Mouse (Mus musculus) midbrain, embryonic 12.5 days (tissue): ENCODE data around the gene Rom1. TPM values are rescaled to one million over a fixed set of nuclear protein-coding genes. Genes with fewer than 3 reads are reported as not detected.
"Not testable (repeated sequence)": the region's sequence is repeated elsewhere in the genome, so short reads cannot be mapped to it uniquely, and the experiment has no call there.

Experiments
- ATAC-seq: fragments of 200-750 bp; cut with Nextera tagmentation; 2 replicates; pipeline ENCODE4 v1.8.0; 2017; ENCODE audit warnings: low read depth, moderate TSS enrichment, moderate library complexity; ENCODE audit not compliant: low FRiP score
- H3K27ac ChIP-seq: fragments of 300-500 bp; sonication (generic); replicated peaks from 2 replicates; pipeline ENCODE4 v1.5.1; 2016; ENCODE audit warnings: mild to moderate bottlenecking
- H3K27me3 ChIP-seq: fragments of 300-500 bp; sonication (generic); 2 replicates; pipeline ENCODE4 v1.6.1; 2016; ENCODE audit warnings: mild to moderate bottlenecking
- H3K36me3 ChIP-seq: fragments of 300-500 bp; sonication (generic); 2 replicates; pipeline ENCODE4 v1.6.1; 2016
- H3K4me1 ChIP-seq: fragments of 300-500 bp; sonication (generic); 2 replicates; pipeline ENCODE4 v1.6.1; 2016
- H3K4me2 ChIP-seq: fragments of 300-500 bp; sonication (generic); replicated peaks from 2 replicates; pipeline ENCODE4 v1.6.1; 2016; ENCODE audit warnings: mild to moderate bottlenecking, moderate library complexity
- H3K4me3 ChIP-seq: fragments of 300-500 bp; sonication (generic); 2 replicates; pipeline ENCODE4 v1.5.1; 2016; ENCODE audit warnings: mild to moderate bottlenecking
- H3K9ac ChIP-seq: fragments of 300-500 bp; sonication (generic); replicated peaks from 2 replicates; pipeline ENCODE4 v1.6.1; 2016; ENCODE audit warnings: mild to moderate bottlenecking, moderate library complexity
- H3K9me3 ChIP-seq: fragments of 300-500 bp; sonication (generic); 2 replicates; pipeline ENCODE4 v1.6.1; 2016; ENCODE audit warnings: mild to moderate bottlenecking
- WGBS: fragments of 180-500 bp; shearing (Covaris S2); methylation state at CpG from one replicate; pipeline ENCODE4 v1.1.7; 2016; 5-methylcytosine and 5-hydroxymethylcytosine counted together
- polyA plus RNA-seq: library from polyadenylated mRNA; unstranded; fragments of >200 nt; fragmentation: Nextera tagmentation; extraction: Ambion mirVana; gene quantifications from 2 replicates; pipeline ENCODE4 v1.2.1, GENCODE M21; 2016

The Rom1 gene
- 2.1 and 2.2 TPM in 2 replicates for polyA plus RNA-seq

DNA sequence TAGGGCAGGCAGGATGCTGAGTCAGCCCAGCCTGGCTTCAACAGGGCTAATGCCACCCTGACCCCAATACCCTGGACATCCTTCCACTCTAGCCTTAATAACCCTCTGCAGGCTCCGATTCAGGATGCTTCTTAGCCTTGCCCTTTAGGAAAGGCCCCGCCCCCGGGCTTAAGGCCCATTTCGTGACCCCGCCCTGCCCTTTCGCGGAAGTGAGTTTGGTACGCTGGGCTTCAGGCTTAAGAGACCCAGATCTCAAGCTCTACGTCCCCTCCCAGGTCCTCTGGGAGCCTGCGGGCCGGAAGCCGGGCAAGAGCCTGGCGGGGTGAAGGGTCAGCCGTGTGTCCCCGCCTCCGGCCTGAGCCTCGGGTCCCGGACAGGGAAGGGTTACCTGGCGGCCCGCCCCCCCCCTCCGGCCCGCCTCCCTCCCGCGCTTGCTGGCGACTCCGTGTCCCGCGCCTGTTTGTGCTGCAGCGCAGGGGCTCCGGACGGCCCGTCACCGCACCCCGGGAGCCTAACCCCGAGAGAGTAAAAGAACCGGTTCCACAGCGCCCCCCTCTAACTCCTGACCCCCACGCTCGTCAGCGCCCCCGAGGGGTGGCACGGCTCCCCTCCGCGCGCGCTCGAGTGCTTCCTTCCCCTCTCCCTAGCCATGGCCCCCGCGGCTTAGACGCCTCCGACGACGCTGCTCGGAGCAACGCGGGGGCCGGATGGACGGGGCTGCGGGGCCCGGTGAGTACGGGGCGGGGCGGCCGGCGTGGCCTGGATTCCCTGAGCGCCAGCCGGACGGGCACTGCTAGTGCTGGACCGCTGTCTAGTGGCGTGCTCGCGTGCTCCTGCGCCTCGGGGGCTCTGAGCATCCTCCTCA lies at the start of gene Rom1, which contains the start of gene Eml3:
TSS of gene Rom1 (minus strand) at position 133 of the 865 bp plus-strand sequence.
TSS of gene Eml3 (plus strand) at position 329 of the 865 bp plus-strand sequence.
- H3K27ac ChIP-seq, result peak within 1 kb of the TSS; percentile 46
- H3K9me3 ChIP-seq, result no peaks in the 10 kb centered on the region
- peak within 1 kb of the TSS; percentile 57 for H3K4me3 ChIP-seq
- peak within 1 kb of the TSS; percentile 77 for H3K4me2 ChIP-seq
- H3K27me3 ChIP-seq, result peaks cover 16% of the 10 kb centered on the region
- H3K9ac ChIP-seq, result peak within 1 kb of the TSS; percentile 71
- peaks cover 37% of the 10 kb centered on the region for H3K36me3 ChIP-seq
- H3K4me1 ChIP-seq, result peaks cover 19% of the 10 kb centered on the region
- under 1% methylated on average over 73 of the region's 74 CpGs for WGBS
- ATAC-seq, result peak; percentile 73

- 0 out of 2 replicates have a peak, but pooled peaks cover 3% of the 10 kb centered on the region for H3K4me1 ChIP-seq
- H3K9me3 ChIP-seq, result no peaks in the 10 kb centered on the region
- H3K9ac ChIP-seq, result no peak overlapping the region
- no peak overlapping the region for H3K4me3 ChIP-seq
- H3K27ac ChIP-seq, result no peak overlapping the region
- peak; percentile 67; the same call in 1 of the 2 replicates for ATAC-seq
- peaks cover 90% of the 10 kb centered on the region for H3K36me3 ChIP-seq
- no peak overlapping the region for H3K4me2 ChIP-seq
- WGBS, result 52% methylated on average over 3 of the region's 3 CpGs
- no peaks in the 10 kb centered on the region for H3K27me3 ChIP-seq
Observed at GRCm38 (mm10) chr19:8976535-8976934, 47.4 kb upstream of the Rom1 start.

- 97% methylated on average over 2 of the region's 2 CpGs for WGBS
- Histone ChIP-seq H3K4me3 (no peak overlapping the region), H3K4me1 (no peaks in the 10 kb centered on the region), H3K36me3 (peaks cover 97% of the 10 kb centered on the region), H3K9ac (no peak overlapping the region), H3K27ac (no peak overlapping the region), H3K4me2 (no peak overlapping the region), H3K9me3 (no peaks in the 10 kb centered on the region), H3K27me3 (no peaks in the 10 kb centered on the region)
- ATAC-seq, result no peak
Observed at GRCm38 (mm10) chr19:8975491-8975890, 46.3 kb upstream of the Rom1 start.

DNA sequence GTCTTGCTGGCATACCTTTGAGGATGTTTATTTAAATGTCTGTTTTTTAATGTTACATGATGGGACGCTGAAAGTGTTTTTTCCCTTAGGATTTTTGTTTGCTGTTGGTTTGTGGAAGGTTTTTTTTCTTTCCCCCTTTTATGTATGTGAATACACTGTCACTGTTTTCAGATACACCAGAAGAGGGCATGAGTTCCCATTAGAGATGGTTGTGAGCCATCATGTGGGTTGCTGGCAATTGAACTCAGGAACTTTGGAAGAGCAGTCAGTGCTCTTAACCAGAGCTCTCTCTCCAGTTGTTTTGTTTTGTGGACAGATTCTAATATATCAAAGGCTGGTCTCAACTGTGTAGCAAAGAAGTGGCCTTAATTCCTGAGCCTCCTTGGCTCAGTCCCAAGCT lies 45.5 kb upstream of the Rom1 start:
- H3K4me2 ChIP-seq, result no peak overlapping the region
- H3K4me1 ChIP-seq, result no peaks in the 10 kb centered on the region
- H3K9me3 ChIP-seq, result no peaks in the 10 kb centered on the region
- no peak overlapping the region for H3K9ac ChIP-seq
- no peak overlapping the region for H3K4me3 ChIP-seq
- no peak overlapping the region for H3K27ac ChIP-seq
- ATAC-seq, result no peak
- no peaks in the 10 kb centered on the region for H3K27me3 ChIP-seq
- 96% methylated on average over 1 of the region's 1 CpGs for WGBS
- H3K36me3 ChIP-seq, result peaks cover 98% of the 10 kb centered on the region

DNA sequence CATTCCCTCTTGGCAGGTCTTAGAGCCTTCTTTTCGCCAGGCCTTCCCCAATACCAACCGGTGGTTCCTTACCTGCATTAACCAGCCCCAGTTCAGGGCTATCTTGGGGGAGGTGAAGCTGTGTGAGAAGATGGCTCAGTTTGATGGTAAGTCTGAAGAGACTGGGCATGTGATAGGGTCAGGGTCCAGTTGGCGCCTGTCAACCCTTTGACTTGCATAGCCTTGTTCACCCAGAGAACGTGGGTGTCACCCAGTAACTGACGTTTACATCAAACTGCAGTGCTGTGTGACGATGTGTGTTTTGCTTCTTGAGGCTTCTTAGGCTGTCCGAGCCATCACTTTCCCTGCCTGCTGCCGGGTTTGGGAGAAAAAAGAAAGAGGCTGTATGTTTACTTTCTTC lies 43.3 kb upstream of the Rom1 start:
- WGBS, result 88% methylated on average over 8 of the region's 8 CpGs
- ATAC-seq, H3K9ac ChIP-seq, H3K27me3 ChIP-seq, H3K4me3 ChIP-seq, H3K4me2 ChIP-seq, H3K27ac ChIP-seq, H3K9me3 ChIP-seq: not testable (repeated sequence)
- Histone ChIP-seq H3K36me3 (peaks cover 90% of the 10 kb centered on the region), H3K4me1 (peaks cover 14% of the 10 kb centered on the region)

GRCm38 (mm10) chr19:8967893-8968292 lies 38.7 kb upstream of the Rom1 start:
- peak overlapping the region; percentile 80 for H3K4me2 ChIP-seq
- peaks cover 24% of the 10 kb centered on the region for H3K4me1 ChIP-seq
- no peak for ATAC-seq
- H3K36me3 ChIP-seq, result peaks cover 77% of the 10 kb centered on the region
- H3K27me3 ChIP-seq, result no peaks in the 10 kb centered on the region
- no peaks in the 10 kb centered on the region for H3K9me3 ChIP-seq
- H3K9ac ChIP-seq, result peak overlapping the region; percentile 84
- 0 out of 2 replicates have a peak overlapping the region, but pooled peaks have one; percentile 85 for H3K27ac ChIP-seq
- H3K4me3 ChIP-seq, result peak overlapping the region; percentile 63
- 6% methylated on average over 9 of the region's 9 CpGs for WGBS

- H3K36me3 ChIP-seq, result peaks cover 77% of the 10 kb centered on the region
- peak overlapping the region; percentile 80 for H3K4me2 ChIP-seq
- no peak; the same call in 1 of the 2 replicates for ATAC-seq
- WGBS, result under 1% methylated on average over 8 of the region's 8 CpGs
- H3K27ac ChIP-seq, result peak overlapping the region; percentile 85
- no peaks in the 10 kb centered on the region for H3K9me3 ChIP-seq
- H3K4me3 ChIP-seq, result peak overlapping the region; percentile 63
- H3K27me3 ChIP-seq, result no peaks in the 10 kb centered on the region
- H3K9ac ChIP-seq, result peak overlapping the region; percentile 84
- peaks cover 24% of the 10 kb centered on the region for H3K4me1 ChIP-seq
Observed at GRCm38 (mm10) chr19:8967373-8967743, 38.2 kb upstream of the Rom1 start.

DNA sequence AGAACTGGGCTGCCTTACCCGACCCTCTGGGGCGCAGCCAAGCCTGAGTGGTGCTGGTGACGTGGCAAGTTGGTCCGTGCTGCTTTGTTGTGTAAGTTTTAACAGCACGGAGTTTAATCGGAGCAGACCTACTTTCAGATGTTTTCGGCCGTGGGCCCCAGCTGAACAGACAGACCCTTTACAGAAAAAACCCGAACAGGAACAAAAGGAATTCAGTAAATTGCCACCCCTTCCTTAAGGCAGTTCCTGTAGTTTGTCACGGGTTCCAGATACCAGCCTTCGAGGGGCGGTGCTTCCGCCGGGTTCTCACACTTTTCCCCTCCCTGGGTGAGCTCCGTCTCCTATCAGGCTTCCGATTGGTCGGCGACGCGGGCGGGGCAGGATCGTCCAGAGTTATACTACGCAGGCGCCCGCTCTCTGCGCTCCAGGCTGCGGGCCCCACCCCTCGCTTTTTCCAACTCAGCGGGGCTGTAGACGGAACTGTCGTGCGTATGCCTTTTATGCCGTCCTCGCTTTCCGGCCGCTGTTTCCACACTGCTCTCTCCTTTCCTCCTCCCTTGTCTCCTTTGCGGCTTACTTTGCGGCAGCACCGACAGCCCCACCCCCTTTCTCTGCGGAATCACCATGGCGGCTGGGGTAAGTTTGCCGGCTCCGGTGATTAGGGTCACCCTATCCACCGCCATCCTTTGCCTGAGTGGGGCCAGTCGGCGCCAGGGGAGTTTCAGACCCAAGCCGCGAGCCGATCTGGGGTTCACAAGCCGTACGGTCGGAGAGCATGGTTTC lies 37.6 kb upstream of the Rom1 start, which contains the start of gene Eef1g:
TSS of gene Eef1g (plus strand) at position 452 of the 783 bp plus-strand sequence.
- ATAC-seq, result peak; percentile 99
- whole genome bisulfite sequencing, result under 1% methylated on average over 52 of the region's 52 CpGs
- Histone ChIP-seq H3K9ac (peak within 1 kb of the TSS; percentile 84), H3K36me3 (peaks cover 77% of the 10 kb centered on the region), H3K4me1 (peaks cover 24% of the 10 kb centered on the region), H3K4me3 (peak within 1 kb of the TSS; percentile 63), H3K4me2 (peak within 1 kb of the TSS; percentile 80), H3K9me3 (no peaks in the 10 kb centered on the region), H3K27ac (peak within 1 kb of the TSS; percentile 85), H3K27me3 (no peaks in the 10 kb centered on the region)

DNA sequence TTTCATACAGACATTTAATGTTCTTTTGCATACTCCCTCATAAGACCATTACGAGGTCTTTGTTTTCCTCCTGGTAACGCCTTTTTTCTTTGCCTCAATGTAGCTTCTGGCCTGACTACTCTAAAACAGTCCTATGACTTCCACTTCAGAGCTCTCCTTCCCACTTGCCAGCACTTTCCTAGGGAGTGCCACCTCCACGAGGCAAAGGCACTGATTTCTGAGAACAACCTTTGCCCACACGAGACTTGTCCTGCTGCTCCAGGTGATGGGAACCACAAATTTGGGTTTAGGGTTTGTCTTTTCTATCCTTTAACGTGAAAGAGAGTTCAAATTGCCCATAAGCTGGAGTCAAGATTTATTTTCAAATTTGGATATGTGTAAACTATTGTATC lies 37.0 kb upstream of the Rom1 start:
- H3K4me1 ChIP-seq, result peaks cover 24% of the 10 kb centered on the region
- H3K9ac ChIP-seq, result peak overlapping the region; percentile 66
- peaks cover 77% of the 10 kb centered on the region for H3K36me3 ChIP-seq
- H3K4me3 ChIP-seq, result peak overlapping the region; percentile 63
- WGBS, result 52% methylated on average over 5 of the region's 5 CpGs
- no peaks in the 10 kb centered on the region for H3K9me3 ChIP-seq
- ATAC-seq, result no peak
- no peaks in the 10 kb centered on the region for H3K27me3 ChIP-seq
- peak overlapping the region; percentile 78 for H3K27ac ChIP-seq
- H3K4me2 ChIP-seq, result peak overlapping the region; percentile 54

GRCm38 (mm10) chr19:8965771-8966170 lies 36.6 kb upstream of the Rom1 start:
- H3K4me3 ChIP-seq, result no peak overlapping the region

GRCm38 (mm10) chr19:8965075-8965474 lies 35.9 kb upstream of the Rom1 start:
- Histone ChIP-seq H3K27me3 (no peaks in the 10 kb centered on the region), H3K4me1 (peaks cover 24% of the 10 kb centered on the region), H3K27ac (no peak overlapping the region), H3K9ac (0 out of 2 replicates have a peak overlapping the region, but pooled peaks have one; percentile 66), H3K4me2 (no peak overlapping the region), H3K9me3 (no peaks in the 10 kb centered on the region), H3K36me3 (peaks cover 77% of the 10 kb centered on the region), H3K4me3 (no peak overlapping the region)
- no peak for ATAC-seq
- WGBS, result 88% methylated on average over 11 of the region's 11 CpGs

More at GRCm38 (mm10) chr19:8965771-8966170, 36.6 kb upstream of the Rom1 start:
- no peak for ATAC-seq
- peak overlapping the region; percentile 66; the same call in 1 of the 2 replicates for H3K9ac ChIP-seq
- peaks cover 77% of the 10 kb centered on the region for H3K36me3 ChIP-seq
- peaks cover 24% of the 10 kb centered on the region for H3K4me1 ChIP-seq
- peak overlapping the region; percentile 78 for H3K27ac ChIP-seq
- WGBS, result 89% methylated on average over 8 of the region's 8 CpGs
- no peaks in the 10 kb centered on the region for H3K27me3 ChIP-seq
- no peaks in the 10 kb centered on the region for H3K9me3 ChIP-seq
- peak overlapping the region; percentile 54 for H3K4me2 ChIP-seq
